13 mouse cellular contexts compared by ENCODE assay signal in the genomic region with DNA sequence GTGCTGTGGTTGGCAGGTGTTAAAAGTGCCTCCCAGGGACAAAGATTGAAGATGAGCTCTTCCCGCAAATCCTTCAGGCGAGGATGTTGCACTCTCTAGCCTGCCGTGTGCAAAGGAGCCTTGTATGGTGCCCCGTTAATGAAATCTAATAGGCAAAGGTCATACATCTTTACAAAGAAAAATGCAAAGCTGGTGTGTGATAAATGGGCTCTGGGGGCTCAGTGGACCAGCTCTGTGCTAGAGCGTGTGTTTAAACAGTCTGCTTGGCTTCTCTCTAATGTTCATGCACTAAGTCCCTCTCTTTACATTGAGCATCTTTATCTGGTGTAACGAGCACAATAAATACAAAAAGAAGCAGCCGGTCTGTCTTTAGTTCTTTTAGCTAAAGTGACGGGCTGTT.
"Had no signal": no experiment of that assay in that cellular context is flagged by ENCODE, and none has a peak within 500 bp of the region (broad histone marks: within the 10 kb centered on the region; RNA-seq: fewer than 3 reads in every experiment).

No protein-coding gene starts in this region.

- H3K36me3 ChIP-seq: kidney, embryonic 15.5 days; limb, embryonic 13.5 days; midbrain, embryonic 12.5 days; neural tube, embryonic 13.5 days had no signal

- H3K9ac ChIP-seq: kidney, embryonic 15.5 days; limb, embryonic 13.5 days; liver, embryonic 14.5 days; midbrain, embryonic 12.5 days; neural tube, embryonic 13.5 days had no signal

- DNase-seq: kidney, adult 2 months; kidney, postnatal 14 days; left cerebral cortex, postnatal 4 days; lung, adult 18-20 months; lung, postnatal 36 days; right cerebral cortex, adult 18-20 months; right cerebral cortex, postnatal 25 days; thymus, postnatal 4 days had no signal

- H3K27me3 ChIP-seq: kidney, embryonic 15.5 days; limb, embryonic 13.5 days; midbrain, embryonic 12.5 days; neural tube, embryonic 13.5 days had no signal

- H3K4me2 ChIP-seq: kidney, embryonic 15.5 days; limb, embryonic 13.5 days; midbrain, embryonic 12.5 days; neural tube, embryonic 13.5 days had no signal

- H3K27ac ChIP-seq: kidney, embryonic 15.5 days; limb, embryonic 13.5 days; liver, embryonic 14.5 days; midbrain, embryonic 12.5 days; neural tube, embryonic 13.5 days had no signal

- H3K4me3 ChIP-seq: kidney, embryonic 15.5 days; limb, embryonic 13.5 days; midbrain, embryonic 12.5 days; neural tube, embryonic 13.5 days had no signal

- H3K4me1 ChIP-seq: kidney, embryonic 15.5 days had no signal

- H3K9me3 ChIP-seq: kidney, embryonic 15.5 days; limb, embryonic 13.5 days; midbrain, embryonic 12.5 days; neural tube, embryonic 13.5 days had no signal
